In the genomic region with DNA sequence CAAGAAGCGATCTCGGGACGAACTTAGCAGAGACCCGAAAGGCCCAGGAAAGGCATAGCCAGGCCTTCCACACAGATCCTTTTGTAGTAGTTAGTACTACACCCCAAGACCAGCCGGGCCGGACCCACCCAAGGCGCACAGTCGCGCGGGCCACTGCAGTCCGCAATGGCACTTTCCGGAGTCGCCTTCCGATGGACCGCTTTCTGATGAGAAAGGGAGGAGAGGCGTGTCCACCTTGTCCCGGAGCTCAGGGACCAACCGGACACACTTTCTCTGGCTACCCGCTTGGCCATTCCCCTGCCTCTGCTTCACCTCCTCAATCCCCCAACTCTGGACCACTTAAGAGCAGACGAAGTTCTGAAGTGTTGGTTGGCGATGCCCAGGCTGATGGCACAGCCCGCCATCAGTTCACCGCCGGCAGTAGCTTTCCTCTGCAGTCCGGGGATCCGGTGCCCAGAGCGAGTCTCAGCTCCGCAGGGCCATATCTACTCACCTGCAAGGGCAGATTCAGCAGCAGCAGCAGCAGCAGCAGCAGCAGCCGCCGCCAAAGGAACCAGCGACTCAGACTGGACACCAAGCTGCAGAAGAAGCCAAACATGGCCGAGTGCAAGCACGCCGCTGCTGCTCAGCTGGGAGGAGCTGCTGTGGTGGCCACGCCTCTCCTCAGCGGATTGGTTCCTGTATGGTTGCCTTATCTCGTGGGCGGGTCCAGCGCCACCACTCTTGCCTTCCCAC, we compare ENCODE assay signal across 8 mouse cellular contexts. TPM values are rescaled to one million over a fixed set of nuclear protein-coding genes. Genes with fewer than 3 reads are reported as not detected.
DNase-seq lines count a peak whose midpoint lies in the region; ATAC-seq lines count a peak whose summit lies in the region.

A gene (minus strand): TSS at position 628 of the 735 bp plus-strand sequence.

- H3K27me3 ChIP-seq in erythroblast, embryonic 14.5 days (ENCODE audit: control insufficient read depth) = peaks cover 8% of the 10 kb centered on the region
- H3K27me3 ChIP-seq in heart, embryonic 11.5 days (ENCODE audit: control insufficient read depth, insufficient read depth, low read length) = no peaks in the 10 kb centered on the region
- no peaks in the 10 kb centered on the region for H3K27me3 ChIP-seq in kidney, embryonic 15.5 days

- peaks cover 6% of the 10 kb centered on the region for H3K4me1 ChIP-seq in erythroblast, embryonic 14.5 days (ENCODE audit: control insufficient read depth)
- no peaks in the 10 kb centered on the region for H3K4me1 ChIP-seq in heart, embryonic 11.5 days (ENCODE audit: control insufficient read depth, insufficient read depth, low read length)
- 0 out of 2 replicates have a peak, but pooled peaks cover 2% of the 10 kb centered on the region for H3K4me1 ChIP-seq in kidney, embryonic 15.5 days

- 4% methylated on average over 39 of the region's 39 CpGs for WGBS in heart, embryonic 11.5 days (ENCODE audit: insufficient replicate concordance)
- WGBS in kidney, embryonic 15.5 days = 1% methylated on average over 39 of the region's 39 CpGs

- peak; percentile 84; the same call in 1 of the 2 replicates for ATAC-seq in heart, embryonic 11.5 days (replicated peaks; ENCODE audit: insufficient number of reproducible peaks, low FRiP score, low TSS enrichment)
- ATAC-seq in kidney, embryonic 15.5 days (replicated peaks; ENCODE audit: low FRiP score) = peak; percentile 98

- peak within 1 kb of the TSS; percentile 63 for H3K9ac ChIP-seq in heart, embryonic 11.5 days (ENCODE audit: low read depth, low read length)
- H3K9ac ChIP-seq in kidney, embryonic 15.5 days = peak within 1 kb of the TSS; percentile 73

- peak within 1 kb of the TSS; percentile 95 for H3K4me2 ChIP-seq in heart, embryonic 11.5 days
- peak within 1 kb of the TSS; percentile 92 for H3K4me2 ChIP-seq in kidney, embryonic 15.5 days

- DNase-seq in CD4-positive helper T cell, adult 2 months (ENCODE audit: low read depth, low spot score) = peak; percentile 91
- peak; percentile 1 for DNase-seq in brain, embryonic 18.5 days (ENCODE audit: low read depth, low spot score)
- DNase-seq in liver = peak; percentile 80
- peak; percentile 52 to 58 for DNase-seq in monocyte, adult 2 months (ENCODE audit: low read depth in 1 of 2, low spot score in 2 of 2)
- DNase-seq in spleen, postnatal 14 days (ENCODE audit: low spot score in 2 of 2) = peak; percentile 56 to 68

- H3K4me3 ChIP-seq in erythroblast, embryonic 14.5 days (replicated peaks) = peak within 1 kb of the TSS; percentile 51
- H3K4me3 ChIP-seq in heart, embryonic 11.5 days (ENCODE audit: low read depth, low read length) = peak within 1 kb of the TSS; percentile 69
- H3K4me3 ChIP-seq in kidney, embryonic 15.5 days (replicated peaks) = peak within 1 kb of the TSS; percentile 80

- no peak within 1 kb of the TSS for H3K27ac ChIP-seq in heart, embryonic 11.5 days (ENCODE audit: low read depth, low read length)
- H3K27ac ChIP-seq in kidney, embryonic 15.5 days = peak within 1 kb of the TSS; percentile 68; the same call in 1 of the 2 replicates

- H3K9me3 ChIP-seq in erythroblast, embryonic 14.5 days (ENCODE audit: control insufficient read depth, low read length) = peaks cover 5% of the 10 kb centered on the region
- no peaks in the 10 kb centered on the region for H3K9me3 ChIP-seq in heart, embryonic 11.5 days (replicated peaks; ENCODE audit: control insufficient read depth, low read length)
- no peaks in the 10 kb centered on the region for H3K9me3 ChIP-seq in kidney, embryonic 15.5 days (replicated peaks)

- H3K36me3 ChIP-seq in erythroblast, embryonic 14.5 days (ENCODE audit: control insufficient read depth) = no peaks in the 10 kb centered on the region
- no peaks in the 10 kb centered on the region for H3K36me3 ChIP-seq in heart, embryonic 11.5 days (ENCODE audit: control insufficient read depth, insufficient read depth, low read length)
- H3K36me3 ChIP-seq in kidney, embryonic 15.5 days = no peaks in the 10 kb centered on the region

RNA-seq across cellular contexts. Expression of the gene that starts here (rescaled TPM):
- not detected in 2 replicates for polyA plus RNA-seq in erythroblast, embryonic 14.5 days (2012)
- 4.7 and 5.0 TPM in 2 replicates for polyA plus RNA-seq in heart, embryonic 11.5 days (2014; fragmentation: Nextera tagmentation; extraction: Ambion mirVana)
- 10.6 and 12.1 TPM in 2 replicates for polyA plus RNA-seq in kidney, embryonic 15.5 days (2015; fragmentation: Nextera tagmentation; extraction: Ambion mirVana)

Comparison
In these comparisons a context has a peak if more than half of its experiments do, and no peak if none do; other contexts are left out.
1. DNase-seq: peak in every context shown above with its lines; median percentile 91 in CD4-positive helper T cell, adult 2 months; 80 in liver; 62 in spleen, postnatal 14 days; 55 in monocyte, adult 2 months; 1 in brain, embryonic 18.5 days.